Mouse (Mus musculus): ENCODE results near the gene Ppp1r21.

Ppp1r21 gene

DNA sequence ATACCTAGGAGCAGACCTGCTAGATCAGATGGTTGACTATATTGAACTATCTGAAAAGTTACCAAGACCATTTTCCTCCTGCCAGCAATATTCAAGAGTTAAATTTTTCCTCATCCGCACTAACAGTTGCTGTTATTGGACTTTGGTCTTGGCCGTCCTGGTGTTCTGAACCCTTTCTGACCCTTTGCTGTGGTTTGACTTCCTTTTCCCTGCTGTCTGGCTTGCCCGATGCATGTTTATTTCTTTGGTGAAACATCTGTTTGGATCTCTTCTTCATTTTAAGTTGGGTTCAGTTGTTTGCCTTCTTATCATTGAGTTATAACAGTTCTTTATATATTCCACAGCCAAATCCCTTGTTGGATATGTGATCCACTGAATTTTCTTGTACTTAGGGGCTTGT, 33.7 kb downstream of the Ppp1r21 start:
- no peak for ATAC-seq (ENCODE audit: insufficient number of reproducible peaks, low FRiP score, low TSS enrichment)

DNA sequence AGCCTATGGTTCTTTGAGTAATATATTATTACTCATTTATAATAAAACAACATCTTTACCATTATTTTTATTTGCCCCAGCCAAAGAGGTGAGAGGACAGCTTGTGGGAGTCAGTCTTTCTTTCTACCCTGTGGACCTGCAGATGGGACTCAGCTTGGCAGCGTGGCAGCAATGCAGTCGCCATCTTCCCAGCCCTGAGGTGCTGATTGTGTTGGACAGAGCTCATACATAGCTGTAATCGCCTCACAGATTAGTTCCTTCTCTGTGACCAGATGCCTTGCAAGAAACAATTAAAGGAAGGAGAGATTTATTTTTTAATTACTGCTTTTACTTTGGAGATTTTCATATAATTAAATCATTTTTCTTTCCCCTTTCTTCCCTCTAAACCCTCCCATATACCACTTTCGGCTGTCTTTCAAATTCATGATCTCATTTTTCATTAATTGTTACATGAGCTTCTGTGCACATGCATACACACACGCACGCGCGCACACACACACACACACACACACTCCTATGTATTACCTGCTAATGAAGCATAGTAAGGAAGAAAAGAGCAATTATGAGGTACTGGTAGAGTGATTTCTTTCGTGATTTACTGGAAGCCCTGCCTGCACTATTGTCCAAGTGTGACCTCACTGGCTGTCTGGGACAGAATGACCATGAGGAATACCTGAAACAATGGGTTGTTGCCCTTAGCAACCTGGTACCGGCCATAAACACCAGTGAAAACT, 40.1 kb downstream of the Ppp1r21 start:
- ATAC-seq (ENCODE audit: insufficient number of reproducible peaks, low FRiP score, low TSS enrichment), result no peak

DNA sequence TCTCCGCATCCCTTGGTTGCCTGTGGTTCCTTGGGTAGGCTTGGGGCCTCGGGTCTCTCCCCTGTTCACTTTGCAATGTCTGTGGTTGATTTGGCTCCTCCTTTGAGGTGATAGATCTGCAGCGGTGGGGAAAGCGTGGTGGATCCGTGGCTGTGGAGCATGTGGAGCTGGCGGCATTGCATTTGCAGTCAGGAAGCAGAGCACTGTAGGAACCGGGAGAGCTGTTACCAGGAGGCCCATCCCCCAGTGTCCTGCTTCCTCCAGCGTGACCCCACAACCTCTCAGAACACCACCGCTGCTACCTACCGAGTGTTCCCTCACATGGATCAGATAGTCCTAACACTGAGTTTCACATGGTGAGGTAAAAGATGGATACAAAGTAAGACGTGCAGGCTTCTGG, 40.9 kb downstream of the Ppp1r21 start:
- ATAC-seq (ENCODE audit: insufficient number of reproducible peaks, low FRiP score, low TSS enrichment), result no peak

DNA sequence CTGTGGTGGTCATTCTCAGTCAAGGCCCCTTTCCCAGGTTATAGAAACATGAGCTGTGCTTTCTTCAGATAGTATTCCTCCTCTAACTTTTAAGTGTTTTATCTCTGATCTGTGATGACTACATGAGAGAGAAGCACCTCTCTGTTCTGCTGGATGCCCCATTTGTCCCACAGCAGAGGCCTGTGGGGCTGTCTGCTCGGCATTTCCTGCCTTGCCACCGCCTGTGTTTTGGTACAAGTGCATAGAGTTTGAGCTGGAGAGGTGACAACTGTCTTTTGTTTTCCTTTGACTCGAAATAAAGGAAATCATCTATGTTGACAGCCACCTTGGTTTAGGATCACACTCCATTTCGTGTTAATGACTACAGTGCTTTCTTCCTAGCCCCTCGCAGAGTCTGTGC, 44.9 kb downstream of the Ppp1r21 start:
- ATAC-seq (ENCODE audit: insufficient number of reproducible peaks, low FRiP score, low TSS enrichment), result no peak

DNA sequence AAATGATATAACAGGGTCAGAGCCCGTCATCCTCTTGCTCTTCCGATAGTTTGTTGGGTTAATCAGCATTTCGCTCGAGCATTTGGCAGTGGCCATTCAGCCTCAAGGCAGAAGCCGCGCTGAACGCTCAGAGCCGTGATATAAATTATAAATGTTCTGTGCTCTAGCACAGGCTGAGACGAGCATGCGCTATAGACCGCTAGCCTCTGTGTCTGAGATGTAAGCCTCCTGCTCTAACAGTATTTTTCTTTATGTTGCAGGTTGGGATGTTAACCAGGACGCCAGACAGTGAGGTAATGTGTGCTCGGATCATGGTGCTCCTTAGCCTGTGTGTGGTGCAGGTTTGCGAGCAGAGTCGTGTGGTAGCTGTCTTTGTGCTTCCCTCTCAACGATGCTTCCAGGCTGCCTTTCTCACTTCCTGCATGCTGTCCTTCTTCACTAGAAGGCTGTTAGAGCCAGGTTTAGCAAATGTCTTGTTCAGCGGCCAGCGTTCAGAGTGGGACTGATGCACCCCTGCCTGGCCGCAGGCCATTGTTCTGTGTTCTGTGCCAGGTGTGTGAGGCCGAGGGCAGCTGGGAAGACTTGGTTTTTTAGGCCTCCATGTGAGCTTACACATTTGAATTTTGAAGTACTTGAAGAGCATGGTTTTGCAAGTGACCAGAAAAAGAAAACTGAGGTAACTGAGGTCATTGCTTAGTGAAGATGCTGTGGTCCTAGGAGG, 48.8 kb downstream of the Ppp1r21 start:
- ATAC-seq (ENCODE audit: insufficient number of reproducible peaks, low FRiP score, low TSS enrichment), result no peak

DNA sequence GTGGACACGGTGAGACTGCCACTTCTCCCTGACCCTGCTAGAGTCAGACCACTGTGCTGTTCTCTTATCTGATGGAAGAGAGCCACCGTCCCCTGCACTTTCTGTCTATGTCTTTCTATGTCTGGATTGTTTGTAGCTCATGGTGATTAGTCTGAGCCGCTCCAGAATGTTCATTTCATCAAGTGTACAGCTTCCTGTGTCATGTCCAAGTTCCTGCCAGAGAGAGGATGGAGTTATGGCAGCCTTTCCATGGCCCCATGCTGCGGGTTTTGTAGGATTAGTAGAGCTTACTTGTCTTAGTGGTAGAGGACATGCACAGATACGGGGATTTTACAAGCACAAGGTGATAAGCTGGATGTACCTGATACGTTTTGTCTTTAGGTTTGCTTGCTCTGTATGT, 50.6 kb downstream of the Ppp1r21 start:
- no peak for ATAC-seq (ENCODE audit: insufficient number of reproducible peaks, low FRiP score, low TSS enrichment)

DNA sequence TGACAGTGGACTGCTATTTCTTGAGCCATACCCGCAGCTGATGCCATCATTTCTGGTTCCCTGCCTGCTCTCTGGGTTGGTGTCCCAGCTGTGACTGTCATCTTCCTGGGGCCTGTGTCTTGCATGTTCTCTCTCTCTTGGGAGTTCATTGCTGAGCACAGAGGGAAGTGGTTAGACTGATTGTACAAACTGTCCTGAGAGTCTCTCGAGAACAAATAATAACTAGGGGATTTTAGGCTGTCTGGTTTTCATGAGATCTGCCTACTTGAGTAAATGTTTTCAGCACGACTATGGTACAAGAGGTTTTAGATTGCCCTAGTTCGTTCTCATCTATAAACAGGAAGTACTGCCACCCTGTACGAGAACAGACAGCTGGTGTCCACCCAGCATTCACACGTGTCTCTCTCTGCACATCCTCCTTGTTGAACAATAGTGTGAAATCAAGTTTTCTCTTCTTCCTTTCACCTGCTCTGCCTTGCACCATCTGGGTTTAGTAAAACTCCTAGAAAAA, 51.6 kb downstream of the Ppp1r21 start:
- ATAC-seq (ENCODE audit: insufficient number of reproducible peaks, low FRiP score, low TSS enrichment), result no peak

DNA sequence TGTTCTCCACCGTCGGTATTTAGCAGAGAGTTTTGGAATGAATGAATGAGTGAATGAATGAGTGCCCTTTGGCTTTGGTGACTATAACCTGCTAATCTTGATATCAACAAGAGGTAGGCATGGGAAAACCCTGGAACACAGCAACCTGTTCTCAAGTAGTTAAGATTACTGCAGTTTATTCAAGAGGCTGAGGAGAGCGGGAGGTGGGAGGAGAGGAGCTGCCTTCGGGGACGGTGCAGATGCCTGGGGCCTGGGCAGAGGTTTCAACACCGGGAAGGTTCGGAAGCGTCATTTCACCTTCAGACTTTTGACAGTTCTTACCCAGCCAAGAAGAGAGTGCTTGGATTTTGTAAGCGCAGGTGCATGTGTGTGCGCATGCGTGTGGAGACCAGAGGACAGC, 53.1 kb downstream of the Ppp1r21 start:
- ATAC-seq (ENCODE audit: insufficient number of reproducible peaks, low FRiP score, low TSS enrichment), result no peak

DNA sequence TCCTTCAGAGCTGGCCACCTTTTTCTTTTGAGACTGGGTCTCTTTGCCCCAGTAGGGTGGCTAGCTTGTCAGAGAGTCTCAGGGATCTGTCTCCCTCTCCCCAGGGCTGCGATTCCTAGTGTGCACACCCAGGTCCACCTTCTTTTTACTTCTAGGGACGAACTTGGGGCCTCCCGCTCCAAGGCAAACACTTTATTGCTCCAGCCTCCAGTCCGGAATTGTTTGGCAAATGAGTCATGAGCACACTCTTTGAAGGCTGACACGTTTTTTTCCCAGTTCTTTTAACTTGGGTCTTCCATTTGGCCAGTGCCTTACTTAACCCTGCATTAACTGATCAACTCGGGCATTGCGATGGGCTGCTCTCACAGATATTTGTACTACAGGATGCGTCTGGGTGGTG, 53.5 kb downstream of the Ppp1r21 start:
- no peak for ATAC-seq (ENCODE audit: insufficient number of reproducible peaks, low FRiP score, low TSS enrichment)

DNA sequence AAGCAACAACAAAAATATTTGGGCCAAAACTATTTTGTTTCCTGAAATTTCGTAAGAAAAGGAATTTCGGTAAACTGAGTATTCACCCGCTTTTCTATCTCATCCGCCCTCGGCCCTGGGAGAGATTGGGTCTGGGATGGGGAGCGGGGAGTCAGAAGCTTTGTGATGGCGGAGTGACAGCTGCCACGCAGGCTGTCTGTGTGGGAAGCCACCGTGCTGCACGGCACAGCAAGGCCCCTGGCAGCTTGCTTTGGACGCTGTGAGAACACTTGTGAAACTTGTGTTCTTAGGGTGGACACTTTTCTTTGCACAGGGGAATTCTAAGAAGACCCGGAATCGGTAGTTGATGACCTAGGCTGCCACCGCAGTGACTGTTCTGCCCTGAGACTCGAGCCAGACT, 57.5 kb downstream of the Ppp1r21 start:
- ATAC-seq (ENCODE audit: insufficient number of reproducible peaks, low FRiP score, low TSS enrichment), result no peak

DNA sequence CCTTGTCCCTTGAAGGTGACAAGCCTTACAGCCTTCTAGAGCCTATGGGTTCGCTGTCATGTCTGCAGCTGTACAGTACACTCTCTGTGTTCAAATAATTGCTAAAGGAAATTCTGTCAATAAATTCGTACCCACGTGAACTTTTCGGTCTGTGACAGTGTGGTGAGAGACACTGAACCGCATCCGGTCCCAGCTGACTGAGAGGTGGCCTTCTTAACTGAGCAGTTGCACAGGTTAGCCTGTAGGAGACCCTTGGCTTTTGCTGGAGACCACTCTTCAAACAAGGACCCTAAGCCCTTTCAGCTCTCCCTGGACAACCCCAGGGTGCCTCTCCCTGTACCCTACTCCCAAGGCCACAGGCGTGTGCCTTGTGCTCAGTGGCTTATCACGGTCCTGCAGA, 58.3 kb downstream of the Ppp1r21 start:
- no peak for ATAC-seq (ENCODE audit: insufficient number of reproducible peaks, low FRiP score, low TSS enrichment)

DNA sequence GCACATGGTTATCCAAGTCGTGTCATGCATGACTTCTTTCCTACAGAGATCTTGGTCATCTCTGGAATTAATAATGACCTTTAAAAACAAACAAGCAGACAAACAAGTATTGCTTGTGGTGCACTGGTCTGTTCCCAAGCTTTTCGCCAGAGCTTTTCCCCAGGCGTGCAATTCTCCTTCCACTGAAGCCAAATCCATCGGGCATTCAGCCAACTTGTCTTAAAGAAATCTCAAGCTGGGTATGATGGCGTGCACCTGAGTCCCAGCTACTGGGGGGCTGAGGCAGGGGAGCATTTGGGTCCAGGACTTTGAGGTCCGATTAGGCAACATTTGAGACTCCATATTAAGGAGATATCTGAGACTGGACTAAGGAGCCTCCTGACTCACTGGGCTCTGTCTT, 60.3 kb downstream of the Ppp1r21 start:
- ATAC-seq (ENCODE audit: insufficient number of reproducible peaks, low FRiP score, low TSS enrichment), result no peak

DNA sequence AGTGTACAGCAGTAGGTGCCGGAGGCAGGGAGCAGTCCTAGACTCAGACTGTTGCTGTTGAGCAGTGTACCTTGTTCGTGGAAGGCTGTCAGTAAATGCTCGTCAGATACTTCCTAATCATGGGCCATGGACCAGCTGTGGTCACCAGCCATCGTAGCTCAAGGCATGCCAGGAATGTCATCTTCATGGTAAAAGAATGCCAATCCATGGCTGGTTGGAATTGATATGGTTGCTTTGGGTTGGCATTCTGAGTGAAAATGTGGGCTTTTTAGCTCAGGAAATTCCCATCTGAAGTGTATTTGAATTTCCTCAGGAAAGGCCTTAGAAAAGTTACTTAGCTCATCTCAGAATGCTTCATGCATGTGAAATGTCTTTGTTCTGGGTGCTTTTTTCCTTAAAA, 65.2 kb downstream of the Ppp1r21 start:
- ATAC-seq (ENCODE audit: insufficient number of reproducible peaks, low FRiP score, low TSS enrichment), result no peak

DNA sequence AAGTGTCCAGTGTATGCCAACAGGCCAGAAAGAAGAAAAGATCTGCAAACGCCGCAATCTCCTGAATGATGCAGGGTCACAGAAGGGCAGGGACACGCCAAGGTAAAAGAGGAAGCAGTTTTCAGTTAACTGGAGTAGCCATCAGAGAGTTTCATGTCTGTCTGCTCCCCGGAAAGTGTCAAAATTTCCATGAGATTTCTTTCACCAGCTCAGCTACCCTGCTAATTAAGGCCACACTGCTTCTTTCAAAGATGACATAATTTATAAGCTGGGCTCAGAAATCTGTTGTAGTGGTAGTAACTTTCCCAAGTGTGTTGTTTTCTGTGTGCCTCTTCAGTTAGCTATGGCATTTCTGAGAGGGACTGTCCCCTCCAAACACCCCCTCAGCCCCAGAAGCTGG, 66.2 kb downstream of the Ppp1r21 start:
- ATAC-seq (ENCODE audit: insufficient number of reproducible peaks, low FRiP score, low TSS enrichment), result no peak

DNA sequence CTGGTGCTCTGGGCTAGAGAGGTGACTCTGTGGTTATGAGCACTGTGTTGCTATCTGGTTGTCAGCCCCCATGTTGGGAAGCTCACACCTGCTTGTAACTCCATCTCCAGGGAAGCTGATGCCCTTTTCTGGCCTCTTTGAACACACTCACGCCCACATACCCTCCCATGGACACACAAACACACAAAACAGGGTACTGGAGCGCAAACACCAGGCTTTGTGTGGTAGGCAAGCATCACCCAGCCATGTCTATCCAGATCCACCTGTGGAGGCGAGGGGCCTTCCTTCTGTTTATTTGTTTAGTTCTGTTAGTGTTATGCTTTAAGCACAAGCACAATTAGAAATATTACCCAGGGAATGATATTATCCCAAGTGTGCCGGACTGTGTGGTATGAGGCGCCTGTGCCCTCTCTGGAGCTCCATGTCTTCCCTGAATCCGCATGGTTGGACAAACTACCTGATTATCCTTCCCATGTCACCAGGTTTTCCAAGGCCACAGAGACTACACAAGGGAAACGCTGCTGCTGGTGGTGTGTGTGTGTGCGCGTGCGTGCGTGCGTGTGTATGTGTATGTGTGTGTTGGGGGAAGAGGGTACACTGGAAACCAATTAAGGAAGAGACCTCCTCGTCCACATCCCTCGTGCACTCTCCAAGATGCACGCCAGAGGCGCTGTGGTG, 66.8 kb downstream of the Ppp1r21 start:
- ATAC-seq (ENCODE audit: insufficient number of reproducible peaks, low FRiP score, low TSS enrichment), result no peak

DNA sequence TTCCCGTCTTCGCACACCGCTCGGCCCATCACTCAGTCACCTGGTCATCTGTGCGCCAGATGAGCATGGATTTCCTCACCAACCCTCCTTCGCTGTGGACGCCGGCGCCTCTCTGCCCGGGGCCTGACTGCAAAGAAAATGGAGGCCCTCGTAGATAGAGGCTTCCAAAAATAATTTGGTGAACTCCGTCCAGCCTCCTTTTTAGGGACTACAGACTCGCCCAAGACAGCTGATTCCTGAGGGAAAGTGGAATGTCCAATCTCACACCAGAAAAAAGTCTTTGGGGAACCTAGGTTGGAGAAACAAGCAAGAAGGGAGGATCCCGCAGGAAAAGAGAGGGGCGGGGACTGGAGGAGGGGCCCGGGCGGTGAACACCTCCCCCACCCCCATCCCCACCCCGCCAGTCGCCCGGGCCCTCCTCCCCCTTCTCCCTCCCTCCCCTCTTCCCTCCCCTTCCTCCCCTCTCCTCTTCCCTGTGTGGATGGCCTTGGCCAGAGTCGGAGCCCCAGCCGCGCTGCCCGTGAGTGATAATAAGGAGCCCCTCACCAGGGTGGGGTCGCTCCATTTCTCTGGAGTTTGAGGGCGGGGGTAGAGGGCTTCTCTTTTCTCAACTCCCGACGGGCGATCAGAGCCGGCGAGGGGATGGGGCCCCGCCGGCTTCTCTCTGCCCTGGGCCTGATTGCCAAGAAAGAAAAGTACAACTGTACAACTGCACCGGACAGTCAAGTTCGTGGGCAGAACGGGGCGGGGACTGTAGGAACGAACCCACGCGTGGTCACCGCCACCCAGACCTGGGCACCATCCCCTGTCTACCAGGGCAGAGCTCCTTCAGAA, 67.5 kb downstream of the Ppp1r21 start, which contains the start of gene Ston1:
Gene Ston1, plus strand, starts transcription at position 463 of the 834 bp plus-strand sequence.
- ATAC-seq (ENCODE audit: insufficient number of reproducible peaks, low FRiP score, low TSS enrichment), result peak; percentile 80

DNA sequence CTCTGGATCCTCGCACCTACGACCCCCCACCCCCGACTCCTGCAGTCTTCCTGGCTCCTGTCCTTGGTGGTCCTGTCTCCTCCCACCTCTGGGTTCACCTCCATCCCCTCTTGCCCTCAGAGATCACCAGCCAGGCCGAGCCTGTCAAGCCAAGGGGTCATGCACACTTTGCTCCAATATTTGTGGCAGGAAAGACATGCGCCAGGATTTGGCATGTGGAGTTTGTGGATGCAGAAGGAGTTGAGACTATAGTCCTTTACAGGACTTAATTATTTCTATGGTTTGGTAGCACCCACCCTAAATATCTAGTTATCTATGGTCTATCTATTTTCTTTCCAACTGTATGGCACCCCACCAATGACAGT, 68.1 kb downstream of the Ppp1r21 start:
- no peak for ATAC-seq (ENCODE audit: insufficient number of reproducible peaks, low FRiP score, low TSS enrichment)

DNA sequence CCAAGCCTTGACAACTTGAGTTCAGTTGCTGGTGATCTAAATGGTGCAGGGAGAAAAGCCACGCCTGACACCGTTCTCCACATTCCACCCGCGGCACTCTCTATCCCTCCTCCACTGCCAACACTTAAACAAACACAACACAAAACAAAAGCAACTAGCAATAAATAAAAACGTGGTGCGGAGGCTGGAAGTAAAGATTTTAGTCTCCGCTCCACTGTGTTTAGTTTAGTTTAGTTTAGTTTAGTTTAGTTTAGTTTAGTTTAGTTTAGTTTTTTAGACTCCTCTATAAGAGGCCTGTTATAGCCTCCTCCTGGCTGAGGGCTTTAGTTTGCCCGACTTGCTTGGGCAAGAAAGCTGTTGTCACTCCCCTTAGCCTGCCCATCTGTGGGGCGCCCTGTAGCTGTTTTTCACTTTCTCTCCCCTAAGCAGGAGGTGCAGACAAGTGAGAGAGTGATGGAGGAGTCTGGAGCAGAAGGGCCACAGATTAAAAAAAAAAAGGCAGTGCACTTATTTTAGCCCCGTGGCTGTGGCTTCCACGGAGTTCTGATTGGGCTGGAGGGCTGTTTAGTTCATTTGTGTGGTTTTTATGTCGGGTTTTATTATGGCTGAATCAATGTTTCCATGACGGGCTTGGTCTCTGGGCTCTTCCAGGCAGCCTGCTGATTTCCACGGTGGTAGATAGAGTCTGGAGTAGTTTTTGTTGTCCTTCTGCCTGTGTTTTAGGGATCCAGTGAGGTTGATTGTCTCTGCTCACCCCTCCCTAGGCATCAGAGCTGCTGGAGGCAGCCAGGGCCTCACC, 68.9 kb downstream of the Ppp1r21 start:
- no peak for ATAC-seq (ENCODE audit: insufficient number of reproducible peaks, low FRiP score, low TSS enrichment)

DNA sequence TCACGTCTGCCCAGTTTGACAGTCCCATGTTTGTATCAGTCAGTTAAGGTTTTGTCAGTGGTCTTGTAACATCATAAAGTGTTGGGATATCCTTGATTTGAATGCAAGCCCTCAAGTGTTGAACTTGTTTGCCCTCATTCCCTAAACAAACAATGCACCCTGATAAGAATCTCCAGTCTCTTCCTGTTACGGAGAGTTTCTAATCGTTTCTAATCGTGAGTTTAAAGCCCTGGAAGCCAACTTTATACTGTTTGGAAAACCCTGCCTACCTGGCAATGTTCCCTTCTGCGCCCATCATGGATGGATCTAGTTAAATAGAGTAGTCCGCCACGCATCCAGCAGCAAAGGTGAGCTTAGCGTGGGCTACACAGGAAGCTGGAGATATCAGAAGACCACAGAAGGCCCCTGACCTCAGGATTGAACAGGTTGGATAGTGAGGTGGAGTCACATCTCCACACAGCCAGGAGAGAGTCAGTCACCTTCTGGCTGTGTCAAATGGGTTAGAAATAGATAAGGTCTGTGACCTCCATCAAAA, 70.6 kb downstream of the Ppp1r21 start:
- no peak for ATAC-seq (ENCODE audit: insufficient number of reproducible peaks, low FRiP score, low TSS enrichment)

Measured in cerebellum, adult (tissue).